Mouse (Mus musculus) hindbrain, embryonic 13.5 days (tissue): ENCODE measurements around the gene Gm20388. TPM values are rescaled to one million over a fixed set of nuclear protein-coding genes. Genes with fewer than 3 reads are reported as not detected.

Experiments used
- ATAC-seq: fragments of 200-750 bp; cut with Nextera tagmentation; 2 replicates; pipeline ENCODE4 v1.8.0; 2017; ENCODE audit warnings: moderate TSS enrichment; ENCODE audit not compliant: low FRiP score
- H3K27ac ChIP-seq: fragments of 300-500 bp; sonication (generic); 2 replicates; pipeline ENCODE4 v1.5.1; 2015; ENCODE audit warnings: inconsistent platforms, mild to moderate bottlenecking, moderate library complexity
- H3K27me3 ChIP-seq: fragments of 300-500 bp; sonication (generic); 2 replicates; pipeline ENCODE4 v1.6.1; 2015; ENCODE audit warnings: mild to moderate bottlenecking, inconsistent platforms
- H3K36me3 ChIP-seq: fragments of 300-500 bp; sonication (generic); 2 replicates; pipeline ENCODE4 v1.6.1; 2015; ENCODE audit warnings: mild to moderate bottlenecking, inconsistent platforms
- H3K4me1 ChIP-seq: fragments of 300-500 bp; sonication (generic); replicated peaks from 2 replicates; pipeline ENCODE4 v1.6.1; 2015; ENCODE audit warnings: inconsistent platforms
- H3K4me2 ChIP-seq: fragments of 300-500 bp; sonication (generic); 2 replicates; pipeline ENCODE4 v1.6.1; 2015; ENCODE audit warnings: inconsistent platforms, mild to moderate bottlenecking, moderate library complexity
- H3K4me3 ChIP-seq: fragments of 300-500 bp; sonication (generic); 2 replicates; pipeline ENCODE4 v1.5.1; 2015; ENCODE audit warnings: mild to moderate bottlenecking, inconsistent platforms
- H3K9ac ChIP-seq: fragments of 300-500 bp; sonication (generic); 2 replicates; pipeline ENCODE4 v1.6.1; 2015; ENCODE audit warnings: mild to moderate bottlenecking, inconsistent platforms
- H3K9me3 ChIP-seq: fragments of 300-500 bp; sonication (generic); 2 replicates; pipeline ENCODE4 v1.6.1; 2016; ENCODE audit warnings: inconsistent platforms
- WGBS: fragments of 180-500 bp; shearing (Covaris S2); methylation state at CpG from one replicate; pipeline ENCODE4 v1.1.7; 2015; 5-methylcytosine and 5-hydroxymethylcytosine counted together
- polyA plus RNA-seq: library from polyadenylated mRNA; unstranded; fragments of >200 nt; fragmentation: Nextera tagmentation; extraction: Ambion mirVana; gene quantifications from 2 replicates; pipeline ENCODE4 v1.2.1, GENCODE M21; 2015

Gene Gm20388
- polyA plus RNA-seq, 1 experiment from 2014 or later, result 1.9 TPM

GRCm38 (mm10) chr8:121342931-121343330, 1432.3 kb downstream of the Gm20388 start:
- H3K4me1 ChIP-seq, result 0 out of 2 replicates have a peak, but pooled peaks cover under 1% of the 10 kb centered on the region
- no peak overlapping the region for H3K9ac ChIP-seq
- H3K4me3 ChIP-seq, result no peak overlapping the region
- no peak overlapping the region for H3K4me2 ChIP-seq
- no peak overlapping the region for H3K27ac ChIP-seq
- ATAC-seq, result no peak
- H3K27me3 ChIP-seq, result 0 out of 2 replicates have a peak, but pooled peaks cover 2% of the 10 kb centered on the region
- no peaks in the 10 kb centered on the region for H3K36me3 ChIP-seq
- 74% methylated on average over 13 of the region's 13 CpGs for WGBS
- no peaks in the 10 kb centered on the region for H3K9me3 ChIP-seq

DNA sequence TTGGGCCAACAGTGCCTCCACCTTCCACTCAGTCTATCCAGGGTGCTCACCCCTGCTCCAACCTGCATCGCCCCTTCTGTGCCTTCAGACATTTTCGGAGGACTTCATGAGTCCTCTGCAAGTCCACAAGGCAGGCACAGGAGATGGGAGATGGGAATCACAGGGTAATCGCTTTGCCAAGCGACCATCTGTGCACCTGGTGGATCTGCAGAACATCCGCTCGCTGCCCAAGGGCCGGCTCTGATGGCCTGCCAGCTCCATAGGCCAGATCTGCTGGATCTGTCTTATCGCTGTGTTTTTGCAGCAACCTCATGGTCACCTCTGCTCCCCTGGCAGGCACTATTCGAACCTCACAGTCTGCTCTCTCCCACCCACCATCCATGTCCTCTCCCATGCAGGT, 1433.8 kb downstream of the Gm20388 start:
- Histone ChIP-seq H3K9me3 (no peaks in the 10 kb centered on the region), H3K9ac (no peak overlapping the region), H3K4me2 (no peak overlapping the region), H3K27me3 (no peaks in the 10 kb centered on the region), H3K27ac (no peak overlapping the region), H3K4me3 (no peak overlapping the region), H3K36me3 (no peaks in the 10 kb centered on the region), H3K4me1 (0 out of 2 replicates have a peak, but pooled peaks cover 6% of the 10 kb centered on the region)
- ATAC-seq, result no peak
- WGBS, result 92% methylated on average over 9 of the region's 9 CpGs

DNA sequence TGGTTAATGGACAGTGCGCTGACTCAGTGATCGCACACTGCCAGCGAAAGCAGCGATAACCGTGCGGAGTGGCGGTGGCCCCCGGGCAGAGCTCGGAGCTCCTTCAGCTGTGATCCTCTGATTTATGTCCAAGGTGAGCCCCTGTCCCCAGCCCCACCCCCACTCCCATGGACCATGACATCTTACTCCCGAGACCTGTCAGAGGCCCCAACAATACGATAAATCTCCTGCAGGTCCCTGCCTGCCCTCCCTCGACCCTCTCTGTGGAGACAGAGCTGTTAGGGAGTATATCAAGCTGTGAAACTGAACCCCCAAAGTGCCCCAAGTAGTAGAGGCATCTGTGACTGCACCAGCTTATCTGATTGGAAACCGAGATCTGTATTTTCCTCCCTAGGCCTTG, 1435.5 kb downstream of the Gm20388 start:
- ATAC-seq, result no peak
- Histone ChIP-seq H3K4me2 (no peak overlapping the region), H3K4me1 (0 out of 2 replicates have a peak, but pooled peaks cover 10% of the 10 kb centered on the region), H3K9me3 (no peaks in the 10 kb centered on the region), H3K36me3 (no peaks in the 10 kb centered on the region), H3K27ac (no peak overlapping the region), H3K4me3 (no peak overlapping the region), H3K27me3 (0 out of 2 replicates have a peak, but pooled peaks cover 1% of the 10 kb centered on the region), H3K9ac (no peak overlapping the region)
- 71% methylated on average over 13 of the region's 13 CpGs for WGBS

GRCm38 (mm10) chr8:121346862-121347261, 1436.2 kb downstream of the Gm20388 start:
- Histone ChIP-seq H3K27ac (no peak overlapping the region), H3K36me3 (no peaks in the 10 kb centered on the region), H3K4me3 (no peak overlapping the region), H3K4me1 (0 out of 2 replicates have a peak, but pooled peaks cover 10% of the 10 kb centered on the region), H3K4me2 (no peak overlapping the region), H3K27me3 (0 out of 2 replicates have a peak, but pooled peaks cover 3% of the 10 kb centered on the region), H3K9ac (no peak overlapping the region), H3K9me3 (no peaks in the 10 kb centered on the region)
- no peak for ATAC-seq
- WGBS, result 69% methylated on average over 9 of the region's 9 CpGs

DNA sequence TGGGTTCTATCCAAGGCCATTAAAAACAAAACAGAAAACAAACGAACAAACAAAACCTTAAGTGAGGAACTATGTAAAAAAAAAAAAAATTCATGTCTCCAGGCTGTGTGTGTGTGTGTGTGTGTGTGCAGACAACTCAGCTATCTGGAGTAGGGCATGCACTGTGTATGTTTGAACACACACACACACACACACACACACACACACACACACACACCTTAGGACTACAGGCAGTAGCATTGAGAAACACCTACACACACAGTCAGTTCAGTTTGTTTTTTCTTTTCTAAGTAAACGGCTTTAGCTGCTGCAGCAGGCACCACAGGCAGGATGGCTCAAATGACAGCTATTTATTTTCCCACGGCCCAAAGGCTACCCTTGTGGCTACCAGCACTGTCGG, 1438.4 kb downstream of the Gm20388 start:
- ATAC-seq, result no peak
- H3K9me3 ChIP-seq, result no peaks in the 10 kb centered on the region
- no peak overlapping the region for H3K4me3 ChIP-seq
- 41% methylated on average over 4 of the region's 4 CpGs for WGBS
- 0 out of 2 replicates have a peak, but pooled peaks cover 7% of the 10 kb centered on the region for H3K27me3 ChIP-seq
- H3K27ac ChIP-seq, result no peak overlapping the region
- no peak overlapping the region for H3K4me2 ChIP-seq
- H3K9ac ChIP-seq, result no peak overlapping the region
- H3K36me3 ChIP-seq, result no peaks in the 10 kb centered on the region
- 0 out of 2 replicates have a peak, but pooled peaks cover 10% of the 10 kb centered on the region for H3K4me1 ChIP-seq

- Histone ChIP-seq H3K4me2 (no peak overlapping the region), H3K4me1 (0 out of 2 replicates have a peak, but pooled peaks cover 10% of the 10 kb centered on the region), H3K9ac (no peak overlapping the region), H3K36me3 (no peaks in the 10 kb centered on the region), H3K27me3 (0 out of 2 replicates have a peak, but pooled peaks cover 7% of the 10 kb centered on the region), H3K9me3 (no peaks in the 10 kb centered on the region), H3K27ac (no peak overlapping the region), H3K4me3 (no peak overlapping the region)
- WGBS, result 79% methylated on average over 9 of the region's 9 CpGs
- no peak for ATAC-seq
Observed at GRCm38 (mm10) chr8:121350803-121351202, 1440.2 kb downstream of the Gm20388 start.

DNA sequence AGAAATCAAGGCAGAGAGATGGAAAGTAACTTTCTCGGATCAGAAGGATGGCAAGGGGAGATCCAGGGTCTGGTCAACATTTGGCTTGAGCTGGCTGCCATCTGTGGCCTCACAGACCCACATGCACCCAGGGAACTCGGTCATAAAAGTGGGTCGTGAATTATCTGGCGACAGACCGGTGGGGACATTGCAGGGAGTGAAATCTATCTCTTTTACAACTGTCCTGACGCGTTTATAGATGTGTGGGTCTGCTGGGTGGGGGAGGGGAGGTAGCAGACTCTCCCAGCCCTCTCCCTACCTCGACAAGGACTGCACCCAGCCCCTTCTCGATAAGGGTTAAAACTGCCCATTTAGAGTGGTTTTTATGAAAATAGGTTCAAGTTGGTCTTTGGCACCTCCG, 1444.2 kb downstream of the Gm20388 start:
- ATAC-seq, result no peak
- WGBS, result 65% methylated on average over 10 of the region's 10 CpGs
- H3K27ac ChIP-seq, result no peak overlapping the region
- H3K9me3 ChIP-seq, result no peaks in the 10 kb centered on the region
- no peak overlapping the region for H3K4me3 ChIP-seq
- peaks cover 16% of the 10 kb centered on the region for H3K4me1 ChIP-seq
- no peak overlapping the region for H3K4me2 ChIP-seq
- H3K27me3 ChIP-seq, result 0 out of 2 replicates have a peak, but pooled peaks cover 13% of the 10 kb centered on the region
- no peak overlapping the region for H3K9ac ChIP-seq
- H3K36me3 ChIP-seq, result no peaks in the 10 kb centered on the region

DNA sequence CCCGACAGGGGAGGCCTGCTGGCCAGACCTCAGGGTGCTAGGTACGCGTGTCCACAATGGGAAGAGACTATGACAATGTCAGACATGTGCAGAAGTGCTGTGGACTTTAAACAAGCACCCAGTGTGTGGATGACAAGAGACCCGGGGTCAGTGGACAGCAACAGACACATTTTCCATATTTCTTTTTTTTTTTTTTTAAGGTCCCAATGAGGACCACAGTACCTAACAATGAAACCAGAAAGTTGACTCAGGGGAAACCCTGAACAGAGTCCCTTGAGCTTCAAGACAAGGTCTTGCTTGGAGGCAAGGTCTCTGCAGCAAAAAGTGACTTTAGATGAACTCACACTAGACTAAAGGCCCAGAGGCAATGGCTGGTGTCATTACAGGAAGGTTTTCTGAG, 1446.8 kb downstream of the Gm20388 start:
- 93% methylated on average over 4 of the region's 4 CpGs for WGBS
- Histone ChIP-seq H3K27me3 (peaks cover 13% of the 10 kb centered on the region; the same call in 1 of the 2 replicates), H3K9ac (no peak overlapping the region), H3K4me3 (no peak overlapping the region), H3K27ac (no peak overlapping the region), H3K9me3 (no peaks in the 10 kb centered on the region), H3K4me2 (no peak overlapping the region), H3K36me3 (no peaks in the 10 kb centered on the region), H3K4me1 (peaks cover 20% of the 10 kb centered on the region)
- no peak for ATAC-seq

GRCm38 (mm10) chr8:121358609-121359008, 1448.0 kb downstream of the Gm20388 start:
- no peaks in the 10 kb centered on the region for H3K36me3 ChIP-seq
- H3K4me2 ChIP-seq, result no peak overlapping the region
- 60% methylated on average over 4 of the region's 4 CpGs for WGBS
- no peaks in the 10 kb centered on the region for H3K9me3 ChIP-seq
- ATAC-seq, result peak; percentile 33; the same call in 1 of the 2 replicates
- no peak overlapping the region for H3K4me3 ChIP-seq
- H3K27ac ChIP-seq, result 0 out of 2 replicates have a peak overlapping the region, but pooled peaks have one; percentile 76
- peaks cover 11% of the 10 kb centered on the region; the same call in 1 of the 2 replicates for H3K27me3 ChIP-seq
- H3K4me1 ChIP-seq, result peaks cover 20% of the 10 kb centered on the region
- no peak overlapping the region for H3K9ac ChIP-seq

DNA sequence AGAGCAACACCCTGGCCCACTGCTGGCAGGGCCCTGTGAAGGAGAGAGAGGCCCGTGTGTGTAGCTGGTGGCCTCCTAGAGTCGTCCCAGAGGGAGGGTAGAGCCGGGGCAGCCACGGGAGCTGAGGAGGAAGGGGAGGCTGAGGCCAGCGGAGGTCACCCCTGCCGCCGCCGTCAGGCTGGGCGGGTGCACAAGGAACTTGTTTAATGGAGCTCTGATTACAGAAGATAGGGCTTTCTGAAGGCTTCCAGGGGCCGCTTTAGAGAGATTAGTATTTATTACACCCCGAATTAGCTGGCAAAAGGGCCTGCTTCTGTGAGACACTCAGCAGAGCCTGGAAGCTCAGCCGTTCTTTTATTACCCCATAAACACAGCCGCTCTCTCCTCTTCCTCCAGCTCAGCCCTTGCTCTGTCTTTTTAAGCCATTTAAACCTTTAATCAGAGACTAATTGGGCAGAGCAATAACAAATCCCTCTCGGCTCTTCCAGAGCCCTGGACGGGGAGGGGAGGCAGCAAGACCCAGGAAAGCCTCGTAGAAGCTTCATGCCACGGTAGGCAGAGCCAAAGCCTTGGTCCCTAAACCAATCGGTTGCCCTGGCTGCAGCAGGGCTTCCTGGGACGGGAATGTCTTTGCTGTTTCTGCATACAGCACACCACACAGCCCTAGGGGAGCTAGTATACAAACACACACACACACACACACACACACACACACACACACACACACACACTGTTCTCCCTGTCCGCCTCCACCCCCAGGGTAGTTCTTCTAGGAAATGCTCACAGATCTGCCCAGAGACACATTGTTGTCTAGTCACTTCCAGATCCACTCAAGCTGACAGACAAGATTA, 1448.7 kb downstream of the Gm20388 start:
- peaks cover 17% of the 10 kb centered on the region; the same call in 1 of the 2 replicates for H3K27me3 ChIP-seq
- no peaks in the 10 kb centered on the region for H3K9me3 ChIP-seq
- H3K27ac ChIP-seq, result peak overlapping the region; percentile 76
- WGBS, result 31% methylated on average over 20 of the region's 20 CpGs
- H3K9ac ChIP-seq, result no peak overlapping the region
- ATAC-seq, result peak; percentile 46; the same call in 1 of the 2 replicates
- H3K4me3 ChIP-seq, result no peak overlapping the region
- H3K36me3 ChIP-seq, result no peaks in the 10 kb centered on the region
- H3K4me2 ChIP-seq, result no peak overlapping the region
- H3K4me1 ChIP-seq, result peaks cover 20% of the 10 kb centered on the region

DNA sequence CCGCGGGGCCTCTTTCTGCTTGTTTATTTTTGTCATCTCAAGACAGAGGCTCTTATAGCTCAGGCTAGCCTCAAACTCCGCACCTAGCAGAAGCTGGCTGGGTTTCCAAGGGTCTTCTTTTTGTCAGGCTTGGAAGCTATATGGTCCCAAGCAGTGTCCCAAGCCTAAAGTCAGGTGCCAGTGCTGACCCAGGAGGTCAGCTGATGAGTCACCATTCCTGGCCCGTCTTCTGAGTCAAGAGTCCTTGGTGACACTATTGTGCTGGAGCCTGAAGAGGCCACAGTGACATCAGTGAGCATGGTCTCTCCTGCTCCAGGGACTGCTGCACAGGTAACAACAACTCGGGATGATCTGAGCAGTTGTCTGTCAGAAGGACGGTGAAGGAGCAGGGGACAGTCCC, 1449.4 kb downstream of the Gm20388 start:
- Histone ChIP-seq H3K27ac (peak overlapping the region; percentile 76; the same call in 1 of the 2 replicates), H3K4me2 (no peak overlapping the region), H3K9ac (no peak overlapping the region), H3K4me1 (peaks cover 20% of the 10 kb centered on the region), H3K27me3 (peaks cover 20% of the 10 kb centered on the region; the same call in 1 of the 2 replicates), H3K36me3 (no peaks in the 10 kb centered on the region), H3K4me3 (no peak overlapping the region), H3K9me3 (no peaks in the 10 kb centered on the region)
- ATAC-seq, result no peak; the same call in 1 of the 2 replicates
- WGBS, result 75% methylated on average over 6 of the region's 6 CpGs

- WGBS, result 68% methylated on average over 8 of the region's 8 CpGs
- no peak overlapping the region for H3K9ac ChIP-seq
- no peaks in the 10 kb centered on the region for H3K9me3 ChIP-seq
- ATAC-seq, result no peak
- H3K4me2 ChIP-seq, result no peak overlapping the region
- no peak overlapping the region for H3K4me3 ChIP-seq
- H3K36me3 ChIP-seq, result no peaks in the 10 kb centered on the region
- peaks cover 20% of the 10 kb centered on the region; the same call in 1 of the 2 replicates for H3K27me3 ChIP-seq
- H3K4me1 ChIP-seq, result peaks cover 20% of the 10 kb centered on the region
- H3K27ac ChIP-seq, result no peak overlapping the region
Observed at GRCm38 (mm10) chr8:121361166-121361565, 1450.5 kb downstream of the Gm20388 start.
